Mouse (Mus musculus): Measurements from ENCODE around the gene Abcb11.

The Abcb11 gene

DNA sequence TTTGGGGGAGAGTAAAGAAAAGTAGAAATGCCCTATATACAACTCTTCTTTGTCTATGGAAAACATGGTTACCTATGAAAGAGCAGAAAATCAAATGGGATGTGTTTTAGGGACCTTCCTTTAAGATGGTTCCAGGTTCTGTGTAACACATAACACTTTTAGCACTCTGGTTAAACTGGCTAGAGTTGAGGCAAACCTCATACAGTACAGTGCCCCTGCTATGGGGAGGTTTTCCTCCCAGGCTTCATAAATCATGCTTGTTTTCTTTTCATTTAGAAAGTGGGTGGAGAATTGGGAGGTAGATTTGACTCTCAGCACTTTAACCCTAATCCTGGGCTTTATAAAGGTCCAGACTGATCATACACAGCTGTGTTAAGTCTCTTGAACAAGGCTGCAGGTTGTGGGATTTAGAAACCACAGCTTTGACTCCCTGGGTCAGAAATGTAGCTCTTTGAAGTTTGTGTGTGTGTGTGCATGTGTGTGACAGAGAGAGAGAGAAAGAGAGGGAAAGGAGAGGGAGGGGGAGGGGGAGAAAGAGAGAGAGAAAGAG, 78.3 kb downstream of the Abcb11 start:
- no peak for DNase-seq (ENCODE audit: low read depth, low spot score)

DNA sequence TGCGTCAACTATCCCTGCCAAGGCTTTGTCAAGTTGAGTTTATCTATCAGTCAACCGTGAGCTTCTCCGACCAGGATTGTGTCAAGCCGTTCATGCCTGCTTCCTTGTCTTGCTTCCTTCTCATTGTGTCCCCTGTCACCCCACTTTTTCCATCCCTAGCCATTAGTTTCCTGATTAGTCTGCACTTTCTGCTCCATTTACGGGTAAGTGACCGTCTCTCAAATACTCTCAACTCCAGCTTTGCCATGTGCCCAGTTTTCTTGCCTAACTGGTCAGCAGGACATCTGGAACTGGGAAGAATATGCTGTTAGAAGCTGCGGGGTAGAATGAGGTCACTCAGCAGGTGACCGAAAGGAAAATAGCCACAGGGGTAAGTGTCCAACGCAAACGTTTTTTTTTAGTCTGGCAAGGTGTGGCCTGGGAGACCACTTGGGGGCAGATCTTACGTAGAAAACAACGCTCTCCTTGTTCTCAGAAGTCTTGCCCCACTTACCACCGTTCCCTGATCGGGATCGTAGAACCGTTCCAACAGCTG, 94.1 kb downstream of the Abcb11 start:
- no peak for DNase-seq (ENCODE audit: low read depth, low spot score)

DNA sequence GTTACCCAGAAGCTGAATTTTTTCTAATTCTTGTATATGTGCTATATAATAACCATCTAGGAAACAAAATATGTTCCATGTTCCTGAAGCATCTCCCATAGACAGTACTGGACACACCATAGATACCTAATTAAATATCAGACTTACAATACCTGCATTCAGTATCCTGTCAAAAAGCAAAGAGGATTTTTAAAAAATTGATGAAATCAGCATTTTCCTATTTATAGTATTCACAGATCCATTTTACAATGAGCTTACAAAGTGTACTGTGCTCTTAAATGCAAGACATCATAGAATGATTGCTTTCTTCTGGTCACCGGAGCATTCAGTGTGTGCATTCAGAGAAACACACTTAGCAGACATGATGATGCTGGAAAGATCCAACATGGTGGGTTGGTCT, 95.3 kb downstream of the Abcb11 start:
- no peak for DNase-seq (ENCODE audit: low read depth, low spot score)

DNA sequence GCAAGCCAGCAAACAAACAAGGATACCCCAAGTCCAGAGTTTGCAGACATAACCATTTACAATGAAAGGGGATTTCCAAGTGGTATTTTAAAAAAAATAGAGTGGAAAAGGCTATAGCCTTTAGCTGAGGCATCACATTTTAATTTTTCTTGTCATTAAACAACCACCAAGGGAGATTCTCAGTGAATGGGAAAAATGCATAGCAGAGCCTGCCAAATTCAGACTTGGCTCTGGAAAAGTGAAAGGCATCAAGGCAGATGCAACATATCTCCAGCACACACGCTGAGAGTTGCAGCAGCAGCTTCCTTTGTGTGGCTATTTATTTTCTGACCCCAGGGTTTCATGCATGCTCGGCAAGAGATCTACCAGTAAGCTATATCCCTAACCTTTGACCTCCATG, 97.5 kb downstream of the Abcb11 start:
- no peak for DNase-seq (ENCODE audit: low read depth, low spot score)

DNA sequence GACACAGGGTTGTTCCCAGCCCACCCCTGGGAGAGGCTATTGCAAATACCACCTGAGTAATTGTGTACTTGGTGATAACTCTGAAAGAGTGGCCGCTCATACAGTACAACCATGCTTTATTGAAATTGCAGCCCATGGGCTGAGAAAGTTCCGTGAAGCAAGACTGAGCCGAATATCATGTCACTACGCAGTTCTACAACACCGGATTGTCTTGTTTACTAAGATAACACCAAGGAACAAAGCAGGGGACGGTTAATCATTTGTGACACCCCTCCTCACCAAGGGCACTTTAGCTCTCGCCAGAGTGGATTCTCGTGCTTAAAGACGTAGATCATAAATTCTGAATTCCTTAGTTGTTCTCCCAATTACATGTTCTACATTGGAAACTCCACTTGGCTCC, 103.1 kb downstream of the Abcb11 start:
- DNase-seq (ENCODE audit: low read depth, low spot score) = no peak

DNA sequence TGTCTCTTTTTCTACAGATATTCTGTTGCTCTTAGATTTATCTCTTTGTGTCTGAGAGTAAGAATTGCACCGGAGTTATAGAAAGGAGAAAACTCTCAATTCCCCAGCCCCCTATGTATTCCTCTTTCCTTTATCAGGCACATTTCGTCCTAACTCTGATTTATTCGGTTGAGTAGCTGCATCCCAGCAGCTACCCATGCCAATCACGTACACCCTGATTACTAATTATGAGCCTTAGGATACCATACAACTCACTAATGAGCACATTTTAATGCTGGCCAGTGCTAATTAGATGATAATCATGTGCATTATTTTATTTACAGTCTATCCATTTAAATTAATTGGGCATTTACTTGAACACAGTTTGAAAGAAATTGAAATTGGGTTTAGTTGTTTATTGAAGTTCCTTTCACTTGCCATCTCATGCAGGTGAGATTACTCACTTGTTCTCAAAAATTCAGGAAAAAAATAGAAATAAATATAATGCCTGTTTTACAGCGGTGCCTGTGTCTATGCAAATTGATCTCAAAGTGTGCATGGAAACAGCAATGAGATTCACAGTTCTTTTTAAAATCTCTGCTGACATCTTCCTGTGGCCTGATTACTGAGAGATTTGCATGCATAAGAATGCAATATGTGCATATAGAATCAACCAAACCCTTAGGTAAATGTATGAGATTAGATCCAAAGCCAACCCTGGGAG, 107.3 kb downstream of the Abcb11 start:
- no peak for DNase-seq (ENCODE audit: low read depth, low spot score)

GRCm38 (mm10) chr2:69232101-69232500, 110.3 kb downstream of the Abcb11 start:
- DNase-seq (ENCODE audit: low read depth, low spot score) = no peak

GRCm38 (mm10) chr2:69230137-69230536, 112.3 kb downstream of the Abcb11 start:
- no peak for DNase-seq (ENCODE audit: low read depth, low spot score)

DNA sequence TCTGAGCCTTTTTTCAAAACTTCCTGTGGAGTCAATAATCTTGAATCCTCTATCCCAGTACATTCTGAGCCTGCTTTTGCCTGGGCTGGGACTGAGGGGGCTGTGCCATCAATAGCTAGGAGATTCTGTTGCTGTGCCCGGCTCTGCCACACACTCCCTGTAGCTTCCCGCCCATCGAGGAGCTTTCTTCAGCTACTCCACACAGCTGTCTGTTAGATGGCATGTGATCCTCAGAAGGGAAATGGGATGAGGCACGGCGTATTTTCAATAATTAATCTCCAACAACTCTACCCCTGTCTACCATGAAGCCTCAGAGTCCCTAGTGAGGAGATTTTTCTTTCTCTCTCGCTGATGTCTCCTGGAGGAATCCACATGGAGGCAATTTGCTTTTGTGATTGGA, 113.8 kb downstream of the Abcb11 start:
- no peak for DNase-seq (ENCODE audit: low read depth, low spot score)

GRCm38 (mm10) chr2:69226876-69227275, 115.5 kb downstream of the Abcb11 start:
- no peak for DNase-seq (ENCODE audit: low read depth, low spot score)

DNA sequence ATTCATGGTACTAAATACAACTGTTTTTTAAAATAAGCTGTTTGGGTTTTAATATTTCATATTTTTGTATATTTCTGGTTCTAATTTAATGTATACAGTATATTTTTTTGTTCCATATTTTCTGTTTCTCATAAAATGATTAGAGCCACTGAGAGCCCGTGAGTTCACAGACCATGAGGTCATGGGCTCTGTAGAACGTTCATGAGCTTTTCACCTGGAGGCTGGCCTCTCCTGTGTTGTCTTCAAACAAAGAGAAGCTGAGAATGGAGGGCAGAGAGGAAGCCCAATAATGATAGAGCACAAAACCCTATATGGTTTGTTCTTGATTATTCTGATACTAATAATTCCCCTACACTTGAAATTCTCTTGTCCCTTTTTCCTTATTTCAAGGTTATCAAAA, 117.7 kb downstream of the Abcb11 start:
- DNase-seq (ENCODE audit: low read depth, low spot score) = no peak

DNA sequence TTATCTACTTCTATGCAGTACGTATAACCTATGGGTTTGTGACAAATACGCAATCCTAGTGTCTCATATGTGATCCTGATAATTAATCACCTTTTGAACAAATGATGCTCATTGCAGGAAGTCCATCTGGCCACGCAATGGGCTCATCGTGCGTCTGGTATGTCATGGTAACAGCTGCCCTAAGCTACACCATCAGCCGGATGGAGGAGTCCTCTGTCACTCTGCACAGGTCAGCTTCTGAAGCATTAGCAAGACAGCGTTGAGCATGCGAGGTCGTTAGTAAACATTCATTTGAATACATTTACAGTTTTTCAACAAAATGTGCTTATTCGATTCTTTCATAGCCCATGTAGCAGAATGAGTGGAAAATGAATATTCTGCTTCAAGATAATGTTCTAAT, 119.6 kb downstream of the Abcb11 start:
- no peak for DNase-seq (ENCODE audit: low read depth, low spot score)

- DNase-seq (ENCODE audit: low read depth, low spot score) = no peak
These were observed 120.5 kb downstream of the Abcb11 start for GRCm38 (mm10) chr2:69221868-69222416.

GRCm38 (mm10) chr2:69215242-69215641, 127.2 kb downstream of the Abcb11 start:
- DNase-seq (ENCODE audit: low read depth, low spot score) = no peak

DNA sequence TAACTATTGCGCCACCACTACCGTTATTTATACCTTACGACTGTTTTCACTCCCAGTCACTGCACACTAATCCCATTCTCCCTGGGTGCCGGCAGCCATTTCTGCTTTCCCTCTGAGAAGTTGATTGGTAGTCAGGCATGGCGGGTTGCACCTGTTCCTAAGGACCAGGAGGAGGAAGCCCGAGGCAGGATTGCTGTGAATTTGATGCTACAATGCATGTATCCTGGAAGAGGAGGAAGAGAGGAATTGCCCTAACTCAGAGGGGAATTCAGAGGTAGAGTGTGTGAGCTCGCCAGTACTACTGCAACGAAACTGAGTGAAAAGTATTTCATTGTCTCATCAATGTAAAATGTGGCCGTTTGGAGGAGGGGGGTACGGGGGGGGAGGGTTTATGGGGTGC, 129.8 kb downstream of the Abcb11 start:
- DNase-seq (ENCODE audit: low read depth, low spot score) = no peak

DNA sequence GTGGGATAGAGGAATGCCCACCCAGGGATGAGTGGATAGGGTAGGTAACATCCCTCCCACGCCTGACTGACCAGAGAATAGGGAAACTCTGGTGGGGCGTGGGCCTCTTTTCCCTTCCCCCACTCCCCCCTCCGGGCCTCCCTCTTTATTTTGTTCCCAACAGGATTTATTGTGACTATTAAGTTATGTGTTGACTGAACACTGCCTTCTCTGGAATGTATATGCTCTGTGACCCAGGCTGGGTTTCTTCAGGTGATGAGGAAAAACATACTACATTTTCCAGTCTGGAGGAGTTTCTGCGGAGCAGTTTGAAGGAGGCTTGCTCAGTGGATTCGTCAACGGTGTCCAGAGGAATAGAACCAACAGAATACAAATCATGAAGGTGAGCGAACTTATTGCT, 131.6 kb downstream of the Abcb11 start, which contains the start of gene G6pc2:
G6pc2 (plus strand) TSS at position 301 of the 400 bp plus-strand sequence.
- DNase-seq (ENCODE audit: low read depth, low spot score) = no peak

- DNase-seq (ENCODE audit: low read depth, low spot score) = no peak
These were observed 132.7 kb downstream of the Abcb11 start for GRCm38 (mm10) chr2:69209684-69210083.

DNA sequence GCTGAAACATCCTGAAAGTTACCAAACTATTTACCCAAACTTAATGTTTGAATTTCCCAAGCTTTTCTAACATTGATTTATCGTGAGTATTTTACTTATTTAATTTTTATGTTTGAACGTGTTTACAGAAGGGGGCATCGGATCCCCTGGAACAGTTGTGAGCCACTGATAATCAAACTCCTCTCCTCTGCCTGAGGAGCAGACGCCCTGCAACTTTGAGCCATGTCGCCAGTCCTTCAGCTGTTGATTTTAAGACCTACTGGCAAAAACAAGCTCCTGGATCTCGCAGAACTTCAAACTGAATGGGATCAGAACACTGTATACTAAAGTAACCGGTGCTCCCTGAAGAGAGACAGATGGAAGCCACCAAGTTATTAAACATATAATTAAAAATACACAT, 135.9 kb downstream of the Abcb11 start:
- no peak for DNase-seq (ENCODE audit: low read depth, low spot score)

- DNase-seq (ENCODE audit: low read depth, low spot score) = peak; percentile 92
These were observed 136.5 kb downstream of the Abcb11 start, which contains the start of gene Spc25 for GRCm38 (mm10) chr2:69205791-69206351. Gene Spc25, minus strand, starts transcription at chr2:69206194.

DNA sequence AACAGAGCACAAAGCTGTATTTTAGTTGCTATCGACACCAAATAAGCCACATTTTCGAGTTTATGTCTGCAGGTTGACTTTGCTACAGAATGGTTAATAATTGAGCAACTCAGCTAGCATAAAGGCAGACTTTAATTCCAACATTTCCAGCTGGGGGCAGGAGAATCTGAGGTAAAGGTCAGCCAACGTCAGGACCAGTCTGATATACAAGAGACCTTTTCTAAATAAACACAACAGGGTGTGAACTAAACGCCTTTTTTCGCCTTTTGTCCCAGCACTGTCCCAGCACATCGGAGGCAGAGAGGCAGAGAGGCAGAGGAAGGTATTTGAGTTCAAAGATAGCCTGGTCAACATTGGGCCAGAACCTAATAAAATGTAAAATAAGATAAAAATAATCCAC, 137.2 kb downstream of the Abcb11 start:
- DNase-seq (ENCODE audit: low read depth, low spot score) = no peak

DNA sequence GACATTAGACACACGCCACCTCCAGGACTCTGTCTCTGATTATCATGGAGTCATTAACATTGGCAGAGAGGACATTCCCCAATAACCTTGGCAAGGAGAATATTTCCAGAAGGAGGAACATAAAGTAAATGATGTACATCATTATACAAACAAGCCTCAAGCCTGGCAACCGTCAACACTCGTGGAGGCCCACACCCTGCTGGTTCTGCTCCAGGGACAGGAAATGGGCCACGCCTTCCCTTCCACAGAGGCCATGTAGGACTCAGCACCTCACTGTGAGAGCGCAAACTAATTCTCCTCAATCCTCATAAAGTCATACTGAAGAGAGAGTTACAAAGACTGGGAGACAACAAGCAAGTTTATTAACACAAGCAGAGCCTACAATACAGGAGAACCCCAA, 148.9 kb downstream of the Abcb11 start:
- no peak for DNase-seq (ENCODE audit: low read depth, low spot score)

DNA sequence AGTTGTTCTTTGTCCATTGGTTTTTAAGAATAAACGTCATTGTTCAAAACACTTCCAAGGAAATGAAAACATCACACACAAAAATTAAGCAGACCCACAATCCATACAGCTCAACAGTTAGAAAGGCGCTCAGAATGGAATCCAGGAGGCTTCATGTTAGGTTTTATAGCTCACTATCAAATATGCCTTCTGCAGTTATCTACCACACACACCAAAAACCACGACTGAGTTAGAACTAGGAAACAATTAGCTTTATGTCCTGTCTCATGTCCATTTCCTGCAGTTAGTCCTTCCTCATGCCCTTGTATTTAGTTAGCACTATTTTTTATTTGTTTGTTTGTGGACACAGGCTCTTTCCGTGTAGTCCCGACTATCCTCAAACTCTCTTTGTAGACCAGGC, 151.4 kb downstream of the Abcb11 start:
- DNase-seq (ENCODE audit: low read depth, low spot score) = no peak

DNA sequence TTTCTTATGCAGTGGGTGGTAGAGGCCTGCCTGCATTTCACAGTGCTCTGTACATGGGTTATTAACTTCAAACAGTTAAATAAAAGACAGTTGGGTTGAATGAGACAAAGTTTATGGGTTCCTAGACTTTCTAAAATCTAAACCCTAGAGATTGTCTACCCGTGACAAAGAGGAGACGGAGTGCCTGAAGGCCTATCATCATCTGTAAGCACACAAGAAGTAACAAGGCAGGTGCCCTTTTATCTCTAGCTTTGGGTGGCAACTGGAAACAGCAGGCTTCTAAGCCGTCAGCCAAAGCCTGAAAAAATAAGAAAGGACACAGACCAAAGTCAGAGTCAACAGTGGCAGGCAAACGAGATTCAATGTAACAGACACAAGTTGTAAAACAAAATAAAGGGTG, 153.2 kb downstream of the Abcb11 start:
- DNase-seq (ENCODE audit: low read depth, low spot score) = no peak
